Mouse (Mus musculus) limb, embryonic 11.5 days (tissue): ENCODE data around the gene Fbxo21. TPM values are rescaled to one million over a fixed set of nuclear protein-coding genes. Genes with fewer than 3 reads are reported as not detected.

Experiments
- ATAC-seq: fragments of 200-750 bp; cut with Nextera tagmentation; 2 replicates; pipeline ENCODE4 v1.8.0; 2017; ENCODE audit warnings: low read depth; ENCODE audit not compliant: insufficient number of reproducible peaks, low FRiP score, low TSS enrichment
- DNase-seq: peaks from one replicate; pipeline ENCODE4 v3.0.0-alpha.2; 2015; ENCODE audit warnings: low spot score
- H3K27ac ChIP-seq: fragments of 300-500 bp; sonication (generic); replicated peaks from 2 replicates; pipeline ENCODE4 v1.5.1; 2014; ENCODE audit warnings: low read depth, mild to moderate bottlenecking, low read length
- H3K27me3 ChIP-seq: fragments of 300-500 bp; sonication (generic); 2 replicates; pipeline ENCODE4 v1.6.1; 2014; ENCODE audit warnings: mild to moderate bottlenecking, low read length, mixed read lengths; ENCODE audit not compliant: control insufficient read depth, insufficient read depth
- H3K36me3 ChIP-seq: fragments of 300-500 bp; sonication (generic); 2 replicates; pipeline ENCODE4 v1.6.1; 2014; ENCODE audit warnings: mild to moderate bottlenecking, low read length, moderate library complexity, mixed read lengths; ENCODE audit not compliant: control insufficient read depth, insufficient read depth
- H3K4me1 ChIP-seq: fragments of 300-500 bp; sonication (generic); 2 replicates; pipeline ENCODE4 v1.6.1; 2014; ENCODE audit warnings: low read length, mixed read lengths; ENCODE audit not compliant: control insufficient read depth, insufficient read depth
- H3K4me2 ChIP-seq: fragments of 300-500 bp; sonication (generic); 2 replicates; pipeline ENCODE4 v1.6.1; 2014; ENCODE audit warnings: low read depth, mild to moderate bottlenecking, moderate library complexity; ENCODE audit not compliant: severe bottlenecking
- H3K4me3 ChIP-seq: fragments of 300-500 bp; sonication (generic); 2 replicates; pipeline ENCODE4 v1.5.1; 2014; ENCODE audit warnings: low read depth, low read length
- H3K9ac ChIP-seq: fragments of 300-500 bp; sonication (generic); 2 replicates; pipeline ENCODE4 v1.6.1; 2014; ENCODE audit warnings: mild to moderate bottlenecking, low read length
- H3K9me3 ChIP-seq: fragments of 300-500 bp; sonication (generic); 2 replicates; pipeline ENCODE4 v1.6.1; 2016; ENCODE audit warnings: low read length; ENCODE audit not compliant: control insufficient read depth
- WGBS: fragments of 180-500 bp; shearing (Covaris S2); extraction: QIAGEN DNeasy Blood & Tissue Kit; methylation state at CpG from one replicate; pipeline ENCODE4 v1.1.7; 2014; 5-methylcytosine and 5-hydroxymethylcytosine counted together
- polyA plus RNA-seq: library from polyadenylated mRNA; unstranded; fragments of >200 nt; fragmentation: Nextera tagmentation; extraction: Ambion mirVana; gene quantifications from 2 replicates; pipeline ENCODE4 v1.2.1, GENCODE M21; 2014

Gene Fbxo21
- polyA plus RNA-seq, 1 experiment from 2014 or later, result 74.6 TPM

GRCm38 (mm10) chr5:118058858-118059257 is 82.3 kb downstream of the Fbxo21 start:
- no peak for ATAC-seq
- H3K4me2 ChIP-seq, result no peak overlapping the region
- DNase-seq, result no peak
- no peak overlapping the region for H3K27ac ChIP-seq
- no peaks in the 10 kb centered on the region for H3K27me3 ChIP-seq
- H3K4me3 ChIP-seq, result no peak overlapping the region
- H3K9me3 ChIP-seq, result no peaks in the 10 kb centered on the region
- H3K9ac ChIP-seq, result no peak overlapping the region
- H3K4me1 ChIP-seq, result peaks cover 14% of the 10 kb centered on the region; the same call in 1 of the 2 replicates
- WGBS, result 92% methylated on average over 10 of the region's 10 CpGs
- no peaks in the 10 kb centered on the region for H3K36me3 ChIP-seq

DNA sequence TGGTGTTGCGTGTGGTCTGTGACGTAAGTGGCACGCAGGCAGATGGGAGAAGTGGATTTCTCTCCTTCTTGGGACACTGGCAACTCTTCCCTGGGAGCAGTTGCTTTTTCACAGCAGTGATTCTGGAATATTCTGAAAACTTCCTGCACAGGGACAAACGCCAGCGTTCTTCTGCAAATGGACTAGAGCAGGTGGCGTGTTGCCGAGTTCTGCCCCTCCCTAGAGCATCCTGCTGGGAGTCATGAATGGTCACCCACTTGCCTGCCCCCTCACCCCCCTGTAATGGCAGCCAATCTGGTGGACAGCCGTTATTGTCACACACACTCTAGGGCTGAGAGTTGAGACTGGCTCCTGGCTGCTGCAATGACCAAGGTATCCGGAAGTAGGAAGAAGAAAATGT is 83.1 kb downstream of the Fbxo21 start:
- 94% methylated on average over 9 of the region's 9 CpGs for WGBS
- Histone ChIP-seq H3K4me2 (no peak overlapping the region), H3K9ac (no peak overlapping the region), H3K4me3 (no peak overlapping the region), H3K36me3 (0 out of 2 replicates have a peak, but pooled peaks cover under 1% of the 10 kb centered on the region), H3K27ac (no peak overlapping the region), H3K4me1 (peaks cover 14% of the 10 kb centered on the region; the same call in 1 of the 2 replicates), H3K27me3 (no peaks in the 10 kb centered on the region), H3K9me3 (no peaks in the 10 kb centered on the region)
- no peak for ATAC-seq
- no peak for DNase-seq

Other genes with a start within 250 kb of the Fbxo21 start
- gene Nos1, start 195.7 kb upstream of the Fbxo21 start, polyA plus RNA-seq, result 0.12 and 0.18 TPM in 2 replicates
- gene Tesc, start 51.0 kb downstream of the Fbxo21 start, polyA plus RNA-seq, result 0.53 and 0.75 TPM in 2 replicates
- 23.9 and 26.3 TPM in 2 replicates for gene Fbxw8, start 178.7 kb downstream of the Fbxo21 start, polyA plus RNA-seq
- 0.06 TPM in 1 of 2 replicates, not detected in the other for gene Hrk, start 187.9 kb downstream of the Fbxo21 start, polyA plus RNA-seq